Mouse (Mus musculus) bone marrow macrophage, adult 2 months (primary cell): Measurements from ENCODE around the gene Smarcc1.

Experiments
- CTCF ChIP-seq: IDR thresholded peaks from 2 replicates; pipeline ENCODE4 v1.5.1; 2012; ENCODE audit warnings: low read depth, mild to moderate bottlenecking, low read length, moderate library complexity
- POLR2A ChIP-seq: IDR thresholded peaks from 2 replicates; pipeline ENCODE4 v1.6.1; 2012; ENCODE audit warnings: mild to moderate bottlenecking, low read depth, low read length, borderline replicate concordance

GRCm38 (mm10) chr9:110264991-110265390, 147.5 kb downstream of the Smarcc1 start:
- no peak for TF ChIP-seq POLR2A
- no peak for TF ChIP-seq CTCF
